Mouse (Mus musculus): ENCODE data around the gene Ankrd27. TPM values are rescaled to one million over a fixed set of nuclear protein-coding genes. Genes with fewer than 3 reads are reported as not detected.

Ankrd27 gene
- polyA plus RNA-seq, 1 experiment from 2014 or later: 19.5 TPM

- Histone ChIP-seq H3K4me3 (ENCODE audit: control insufficient read depth in 1 of 2, insufficient read depth in 1 of 2, low read depth in 1 of 2, low read length in 2 of 2) (peak within 1 kb of the TSS; percentile 77 to 84), H3K27ac (replicated peaks in 1 of 2; ENCODE audit: control insufficient read depth in 1 of 2, insufficient read depth in 1 of 2, low read depth in 2 of 2, low read length in 2 of 2) (peak within 1 kb of the TSS; percentile 99), H3K27me3 (ENCODE audit: control insufficient read depth, insufficient read depth, low read length) (no peaks in the 10 kb centered on the region), H3K9me3 (ENCODE audit: control insufficient read depth, low read length) (no peaks in the 10 kb centered on the region), H3K36me3 (ENCODE audit: control insufficient read depth, insufficient read depth, low read length) (peaks cover 10% of the 10 kb centered on the region), H3K4me1 (ENCODE audit: control insufficient read depth in 2 of 2, insufficient read depth in 2 of 2, low read length in 2 of 2) (peaks cover 2 to 8% of the 10 kb centered on the region in 2 experiments; a peak in 3 of 4 replicates), H3K9ac (ENCODE audit: low read length) (peak within 1 kb of the TSS; percentile 96), H3K4me2 (ENCODE audit: low read length) (peak within 1 kb of the TSS; percentile 94)
- ATAC-seq (ENCODE audit: insufficient number of reproducible peaks, insufficient read depth, low FRiP score, low read depth): no peak
- WGBS: 52% methylated on average over 4 of the region's 4 CpGs
Measured at GRCm38 (mm10) chr7:35556205-35556603, 29.8 kb upstream of the Ankrd27 start, which contains the start of gene Nudt19. TSS of gene Nudt19 (minus strand) at chr7:35556304.

- Histone ChIP-seq H3K4me1 (ENCODE audit: control insufficient read depth in 2 of 2, insufficient read depth in 2 of 2, low read length in 2 of 2) (peaks cover 2 to 8% of the 10 kb centered on the region in 2 experiments; a peak in 3 of 4 replicates), H3K4me2 (ENCODE audit: low read length) (no peak overlapping the region), H3K27me3 (ENCODE audit: control insufficient read depth, insufficient read depth, low read length) (no peaks in the 10 kb centered on the region), H3K9me3 (ENCODE audit: control insufficient read depth, low read length) (no peaks in the 10 kb centered on the region), H3K9ac (ENCODE audit: low read length) (no peak overlapping the region), H3K4me3 (ENCODE audit: control insufficient read depth in 1 of 2, insufficient read depth in 1 of 2, low read depth in 1 of 2, low read length in 2 of 2) (no peak overlapping the region), H3K27ac (replicated peaks in 1 of 2; ENCODE audit: control insufficient read depth in 1 of 2, insufficient read depth in 1 of 2, low read depth in 2 of 2, low read length in 2 of 2) (no peak overlapping the region), H3K36me3 (ENCODE audit: control insufficient read depth, insufficient read depth, low read length) (peaks cover 4% of the 10 kb centered on the region; the same call in 1 of the 2 replicates)
- WGBS: 87% methylated on average over 5 of the region's 5 CpGs
- no peak for ATAC-seq (ENCODE audit: insufficient number of reproducible peaks, insufficient read depth, low FRiP score, low read depth)
Measured at GRCm38 (mm10) chr7:35556905-35557304, 29.1 kb upstream of the Ankrd27 start.

GRCm38 (mm10) chr7:35557577-35557976, 28.5 kb upstream of the Ankrd27 start:
- Histone ChIP-seq H3K4me2 (ENCODE audit: low read length) (no peak overlapping the region), H3K4me3 (ENCODE audit: control insufficient read depth in 1 of 2, insufficient read depth in 1 of 2, low read depth in 1 of 2, low read length in 2 of 2) (no peak overlapping the region), H3K4me1 (ENCODE audit: control insufficient read depth in 2 of 2, insufficient read depth in 2 of 2, low read length in 2 of 2) (peaks cover 2 to 8% of the 10 kb centered on the region in 2 experiments; a peak in 3 of 4 replicates), H3K36me3 (ENCODE audit: control insufficient read depth, insufficient read depth, low read length) (0 out of 2 replicates have a peak, but pooled peaks cover 3% of the 10 kb centered on the region), H3K9me3 (ENCODE audit: control insufficient read depth, low read length) (no peaks in the 10 kb centered on the region), H3K27me3 (ENCODE audit: control insufficient read depth, insufficient read depth, low read length) (no peaks in the 10 kb centered on the region), H3K9ac (ENCODE audit: low read length) (no peak overlapping the region), H3K27ac (replicated peaks in 1 of 2; ENCODE audit: control insufficient read depth in 1 of 2, insufficient read depth in 1 of 2, low read depth in 2 of 2, low read length in 2 of 2) (no peak overlapping the region)
- WGBS: 64% methylated on average over 3 of the region's 3 CpGs
- ATAC-seq (ENCODE audit: insufficient number of reproducible peaks, insufficient read depth, low FRiP score, low read depth): no peak

GRCm38 (mm10) chr7:35558681-35559080, 27.4 kb upstream of the Ankrd27 start:
- Histone ChIP-seq H3K36me3 (ENCODE audit: control insufficient read depth, insufficient read depth, low read length) (no peaks in the 10 kb centered on the region), H3K9me3 (ENCODE audit: control insufficient read depth, low read length) (no peaks in the 10 kb centered on the region), H3K27me3 (ENCODE audit: control insufficient read depth, insufficient read depth, low read length) (no peaks in the 10 kb centered on the region), H3K27ac (replicated peaks in 1 of 2; ENCODE audit: control insufficient read depth in 1 of 2, insufficient read depth in 1 of 2, low read depth in 2 of 2, low read length in 2 of 2) (no peak overlapping the region), H3K9ac (ENCODE audit: low read length) (no peak overlapping the region), H3K4me2 (ENCODE audit: low read length) (no peak overlapping the region), H3K4me3 (ENCODE audit: control insufficient read depth in 1 of 2, insufficient read depth in 1 of 2, low read depth in 1 of 2, low read length in 2 of 2) (no peak overlapping the region), H3K4me1 (ENCODE audit: control insufficient read depth in 2 of 2, insufficient read depth in 2 of 2, low read length in 2 of 2) (peaks cover 2 to 8% of the 10 kb centered on the region in 2 experiments; a peak in 3 of 4 replicates)
- no peak for ATAC-seq (ENCODE audit: insufficient number of reproducible peaks, insufficient read depth, low FRiP score, low read depth)
- WGBS: 41% methylated on average over 2 of the region's 2 CpGs

GRCm38 (mm10) chr7:35559838-35560237, 26.2 kb upstream of the Ankrd27 start:
- Histone ChIP-seq H3K27me3 (ENCODE audit: control insufficient read depth, insufficient read depth, low read length) (no peaks in the 10 kb centered on the region), H3K36me3 (ENCODE audit: control insufficient read depth, insufficient read depth, low read length) (no peaks in the 10 kb centered on the region), H3K27ac (replicated peaks in 1 of 2; ENCODE audit: control insufficient read depth in 1 of 2, insufficient read depth in 1 of 2, low read depth in 2 of 2, low read length in 2 of 2) (no peak overlapping the region), H3K9ac (ENCODE audit: low read length) (no peak overlapping the region), H3K4me2 (ENCODE audit: low read length) (no peak overlapping the region), H3K4me3 (ENCODE audit: control insufficient read depth in 1 of 2, insufficient read depth in 1 of 2, low read depth in 1 of 2, low read length in 2 of 2) (no peak overlapping the region), H3K9me3 (ENCODE audit: control insufficient read depth, low read length) (no peaks in the 10 kb centered on the region), H3K4me1 (ENCODE audit: control insufficient read depth in 2 of 2, insufficient read depth in 2 of 2, low read length in 2 of 2) (peaks cover 0 to 8% of the 10 kb centered on the region in 2 experiments; a peak in 1 of 4 replicates)
- WGBS: 84% methylated on average over 3 of the region's 3 CpGs
- no peak for ATAC-seq (ENCODE audit: insufficient number of reproducible peaks, insufficient read depth, low FRiP score, low read depth)

GRCm38 (mm10) chr7:35563071-35563470, 23.0 kb upstream of the Ankrd27 start:
- WGBS: 50% methylated on average over 11 of the region's 11 CpGs
- no peak for ATAC-seq (ENCODE audit: insufficient number of reproducible peaks, insufficient read depth, low FRiP score, low read depth)
- H3K27ac ChIP-seq (replicated peaks in 1 of 2; ENCODE audit: control insufficient read depth in 1 of 2, insufficient read depth in 1 of 2, low read depth in 2 of 2, low read length in 2 of 2): no peak overlapping the region

GRCm38 (mm10) chr7:35564067-35564865, 21.8 kb upstream of the Ankrd27 start:
- Histone ChIP-seq H3K4me1 (ENCODE audit: control insufficient read depth in 2 of 2, insufficient read depth in 2 of 2, low read length in 2 of 2) (no peaks in the 10 kb centered on the region), H3K4me3 (ENCODE audit: control insufficient read depth in 1 of 2, insufficient read depth in 1 of 2, low read depth in 1 of 2, low read length in 2 of 2) (no peak overlapping the region), H3K27ac (replicated peaks in 1 of 2; ENCODE audit: control insufficient read depth in 1 of 2, insufficient read depth in 1 of 2, low read depth in 2 of 2, low read length in 2 of 2) (no peak overlapping the region), H3K9me3 (ENCODE audit: control insufficient read depth, low read length) (no peaks in the 10 kb centered on the region), H3K36me3 (ENCODE audit: control insufficient read depth, insufficient read depth, low read length) (no peaks in the 10 kb centered on the region), H3K4me2 (ENCODE audit: low read length) (no peak overlapping the region), H3K27me3 (ENCODE audit: control insufficient read depth, insufficient read depth, low read length) (no peaks in the 10 kb centered on the region), H3K9ac (ENCODE audit: low read length) (no peak overlapping the region)
- no peak for ATAC-seq (ENCODE audit: insufficient number of reproducible peaks, insufficient read depth, low FRiP score, low read depth)
- WGBS: 92% methylated on average over 2 of the region's 2 CpGs

More at GRCm38 (mm10) chr7:35563071-35563470, 23.0 kb upstream of the Ankrd27 start:
- Histone ChIP-seq H3K4me1 (ENCODE audit: control insufficient read depth in 2 of 2, insufficient read depth in 2 of 2, low read length in 2 of 2) (no peaks in the 10 kb centered on the region), H3K9me3 (ENCODE audit: control insufficient read depth, low read length) (no peaks in the 10 kb centered on the region), H3K4me3 (ENCODE audit: control insufficient read depth in 1 of 2, insufficient read depth in 1 of 2, low read depth in 1 of 2, low read length in 2 of 2) (no peak overlapping the region), H3K27me3 (ENCODE audit: control insufficient read depth, insufficient read depth, low read length) (no peaks in the 10 kb centered on the region), H3K4me2 (ENCODE audit: low read length) (no peak overlapping the region), H3K9ac (ENCODE audit: low read length) (no peak overlapping the region), H3K36me3 (ENCODE audit: control insufficient read depth, insufficient read depth, low read length) (no peaks in the 10 kb centered on the region)

Data from heart, embryonic 14.5 days (tissue).